Mouse (Mus musculus): ENCODE measurements at regions not wholly inside any gene's neighbourhood (a gene's known extent, or its start where the extent isn't known, plus 50 kb on each side); places are given as distances from the start of the nearest gene placed in this dataset.
A peak's percentile ranks its signal among the peaks of the same experiment; 100 is the strongest.

GRCm38 (mm10) chr2:46371755-46372154 lies 1254.6 kb upstream of the Zeb2 start:
- intact Hi-C loops (cut with DNase I): no loop called here
- DNase-seq (ENCODE audit: low spot score in 2 of 2): no peak

GRCm38 (mm10) chr2:46370949-46371348 lies 1253.8 kb upstream of the Zeb2 start:
- DNase-seq (ENCODE audit: low spot score in 2 of 2): no peak
- intact Hi-C loops (cut with DNase I): no loop called here

DNA sequence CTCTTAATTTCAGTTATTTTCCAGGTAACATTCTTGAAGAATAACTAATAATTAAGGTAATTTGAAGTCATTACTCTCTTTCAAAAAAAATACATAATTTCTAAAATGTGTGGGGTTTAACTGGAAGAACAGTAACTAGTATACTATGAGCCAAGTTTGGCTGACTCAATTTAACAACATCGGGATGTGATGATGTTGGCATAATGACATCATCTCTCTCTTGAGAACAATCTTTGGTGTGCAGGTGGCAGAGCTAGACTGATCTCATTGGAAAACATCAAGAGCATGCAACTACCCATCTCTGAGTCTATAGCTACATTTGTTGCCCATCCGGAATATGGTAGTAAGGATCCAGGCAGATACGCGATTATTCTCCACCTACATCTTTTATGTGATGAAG lies 1251.7 kb upstream of the Zeb2 start:
- no peak for DNase-seq (ENCODE audit: low spot score in 2 of 2)
- intact Hi-C loops (cut with DNase I): no loop called here

- DNase-seq (ENCODE audit: low spot score in 2 of 2): no peak
- intact Hi-C loops (cut with DNase I): no loop called here
Measured at GRCm38 (mm10) chr2:46366135-46366485, 1248.9 kb upstream of the Zeb2 start.

GRCm38 (mm10) chr2:46365428-46366134 lies 1248.4 kb upstream of the Zeb2 start:
- no peak for DNase-seq (ENCODE audit: low spot score in 2 of 2)
- intact Hi-C loops (cut with DNase I): no loop called here

DNA sequence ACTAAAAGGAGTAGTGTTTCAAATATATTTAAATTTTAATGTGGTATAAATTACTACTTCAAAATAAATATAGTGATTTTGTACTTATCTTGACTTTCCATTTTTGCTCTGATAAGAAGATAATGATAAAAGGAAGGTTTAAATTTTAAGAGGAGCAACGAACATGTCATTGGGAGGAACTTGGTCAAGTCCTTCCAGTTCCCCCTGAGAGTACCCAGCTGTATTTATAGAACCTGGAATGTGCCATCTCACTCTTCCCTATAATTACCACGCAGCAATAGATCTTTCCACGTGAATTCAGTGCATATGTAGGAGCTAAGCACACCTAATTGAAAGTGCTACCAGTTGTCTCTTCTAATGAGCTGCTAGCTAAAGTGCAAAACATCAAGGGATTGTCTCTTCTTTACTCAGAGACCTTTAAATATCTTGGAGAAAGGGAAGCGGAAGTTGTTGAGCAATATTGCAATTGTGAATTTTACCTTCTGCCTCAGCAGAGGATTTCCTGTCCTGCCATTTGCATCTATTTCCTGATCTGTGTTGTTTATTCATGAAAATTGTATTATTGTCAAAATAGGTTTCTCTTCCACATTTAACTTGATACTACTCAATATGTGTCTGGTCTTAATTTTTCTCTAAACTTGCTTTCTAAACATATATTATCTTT lies 1243.0 kb upstream of the Zeb2 start:
- intact Hi-C loops (cut with DNase I): no loop called here
- no peak for DNase-seq (ENCODE audit: low spot score in 2 of 2)

DNA sequence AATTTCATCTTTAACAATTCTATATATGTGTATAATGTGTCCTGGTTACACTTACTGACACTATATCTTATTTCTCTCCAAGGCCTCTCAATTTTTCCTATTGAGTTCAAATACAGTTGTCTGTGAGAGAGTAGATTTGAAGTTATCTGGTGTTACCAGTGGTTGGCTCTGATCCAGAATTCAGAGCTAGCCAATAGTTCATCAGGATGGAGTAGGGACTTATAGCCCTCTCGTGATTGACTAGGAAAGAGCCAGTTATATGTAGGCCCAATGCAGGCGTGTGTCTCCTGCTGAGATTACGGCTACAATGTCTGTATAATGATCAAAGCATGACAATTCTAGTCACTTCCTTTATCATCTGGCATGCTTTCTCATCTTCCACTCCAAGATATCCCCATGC lies 1241.0 kb upstream of the Zeb2 start:
- intact Hi-C loops (cut with DNase I): no loop called here
- no peak for DNase-seq (ENCODE audit: low spot score in 2 of 2)

DNA sequence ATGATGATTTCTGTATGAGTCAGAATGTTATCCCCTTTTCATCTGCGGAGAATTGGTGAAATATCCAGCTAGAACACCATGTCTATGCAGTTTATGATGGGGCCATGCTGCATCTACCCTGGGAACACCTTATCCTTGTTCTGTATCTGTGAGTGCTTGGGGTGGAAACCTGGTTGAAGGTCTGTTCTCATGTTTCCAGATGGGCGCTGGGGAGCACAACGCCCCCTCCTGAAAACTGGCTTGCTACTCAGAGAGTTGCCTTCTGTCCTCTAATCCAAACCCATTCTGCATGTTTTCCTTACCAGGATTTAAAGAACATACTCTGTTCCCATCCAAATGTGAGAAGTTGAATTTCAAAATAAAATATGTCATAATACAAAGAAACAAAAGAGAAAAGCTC lies 1239.5 kb upstream of the Zeb2 start:
- peak in 1 of 2 experiments; percentile 3 for DNase-seq (ENCODE audit: low spot score in 2 of 2)
- intact Hi-C loops (cut with DNase I): no loop called here

DNA sequence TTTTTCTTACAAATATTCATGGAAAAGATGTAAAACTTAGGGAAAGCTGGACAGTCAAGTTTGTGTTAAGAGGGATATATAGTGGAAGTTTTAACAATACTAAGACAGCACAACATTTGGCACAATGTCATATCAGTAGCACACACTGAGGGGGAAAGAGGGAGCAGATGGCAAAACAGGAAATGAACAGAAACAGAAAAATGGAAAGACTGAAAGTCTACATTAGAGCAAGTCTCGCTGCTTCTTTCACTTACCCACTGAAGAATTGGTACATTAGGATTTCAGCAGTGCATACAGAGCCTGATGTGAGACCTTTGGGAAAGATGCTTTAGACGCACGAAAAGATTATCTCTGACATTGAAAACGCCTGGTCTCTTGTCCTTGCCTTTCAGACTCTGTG lies 1223.5 kb upstream of the Zeb2 start:
- intact Hi-C loops (cut with DNase I): no loop called here
- no peak for DNase-seq (ENCODE audit: low spot score in 2 of 2)

DNA sequence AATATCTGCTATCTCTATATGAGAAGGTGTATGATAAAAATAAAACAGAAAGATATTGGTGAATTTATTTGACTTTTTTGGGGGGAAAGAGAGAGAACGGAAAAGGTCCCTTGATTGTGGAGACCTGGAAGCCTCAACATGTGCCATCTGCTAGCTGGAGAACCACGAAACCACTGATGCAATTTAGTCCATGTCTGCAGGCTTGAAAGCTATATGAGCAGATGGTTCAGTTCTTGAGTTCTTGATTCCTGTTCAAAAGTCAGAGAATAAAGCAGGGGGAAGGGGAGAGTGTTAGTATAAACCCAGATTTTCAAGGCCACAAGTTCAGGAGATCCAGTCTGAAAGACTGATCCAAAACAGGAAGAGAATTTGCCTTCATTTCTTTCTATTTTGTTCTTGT lies 1199.5 kb upstream of the Zeb2 start:
- intact Hi-C loops (cut with DNase I): no loop called here
- no peak for DNase-seq (ENCODE audit: low spot score in 2 of 2)

DNA sequence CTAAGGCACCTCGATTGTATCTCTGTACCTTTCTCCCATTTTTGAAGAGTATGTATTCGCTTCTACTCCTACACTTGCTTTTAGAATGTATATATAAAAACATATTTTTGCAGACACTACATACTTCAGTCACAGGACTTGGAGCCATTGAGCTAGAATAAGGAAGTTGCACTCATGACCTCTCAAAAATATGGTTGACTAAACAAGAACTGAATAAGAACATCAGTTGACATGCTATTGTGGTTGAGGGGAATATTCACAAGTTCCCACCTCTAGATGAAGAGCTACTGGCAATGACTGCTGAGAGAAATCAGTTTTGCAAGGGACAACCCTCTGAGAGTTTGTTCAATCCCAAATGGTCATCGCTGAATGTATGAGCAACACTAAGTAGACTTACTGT lies 1198.0 kb upstream of the Zeb2 start:
- no peak for DNase-seq (ENCODE audit: low spot score in 2 of 2)
- intact Hi-C loops (cut with DNase I): no loop called here

- intact Hi-C loops (cut with DNase I): no loop called here
Measured at GRCm38 (mm10) chr2:46307582-46308153, 1190.5 kb upstream of the Zeb2 start.

DNA sequence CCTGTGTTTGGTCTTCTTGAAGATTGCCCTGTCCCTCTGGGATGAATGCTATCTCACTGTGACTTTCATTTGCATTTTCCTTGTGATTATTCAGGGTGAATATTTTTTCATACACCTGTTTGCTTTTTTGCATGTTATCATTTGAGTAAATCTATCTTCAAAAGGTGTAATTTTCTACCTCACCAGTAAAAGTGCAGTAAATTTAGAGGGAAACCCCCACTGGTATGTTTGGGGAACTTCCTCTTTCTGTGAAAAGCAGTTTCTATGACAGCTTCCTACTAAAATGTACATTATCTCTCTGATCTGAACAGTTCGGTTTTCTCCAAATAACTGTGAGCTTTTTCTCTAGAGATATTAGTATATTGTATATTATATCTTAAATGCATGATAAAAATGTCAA lies 1185.4 kb upstream of the Zeb2 start:
- no peak for DNase-seq (ENCODE audit: low spot score in 2 of 2)
- intact Hi-C loops (cut with DNase I): no loop called here

More at GRCm38 (mm10) chr2:46307582-46308153, 1190.5 kb upstream of the Zeb2 start:
- DNase-seq (ENCODE audit: low spot score in 2 of 2): no peak

GRCm38 (mm10) chr2:46297274-46297843 lies 1180.2 kb upstream of the Zeb2 start:
- intact Hi-C loops (cut with DNase I): no loop called here
- no peak for DNase-seq (ENCODE audit: low spot score in 2 of 2)

- intact Hi-C loops (cut with DNase I): no loop called here
- DNase-seq (ENCODE audit: low spot score in 2 of 2): peak; percentile 12 to 16
Measured at GRCm38 (mm10) chr2:46283929-46284598, 1166.9 kb upstream of the Zeb2 start.

GRCm38 (mm10) chr2:46280822-46281221 lies 1163.6 kb upstream of the Zeb2 start:
- DNase-seq (ENCODE audit: low spot score in 2 of 2): no peak
- intact Hi-C loops (cut with DNase I): no loop called here

DNA sequence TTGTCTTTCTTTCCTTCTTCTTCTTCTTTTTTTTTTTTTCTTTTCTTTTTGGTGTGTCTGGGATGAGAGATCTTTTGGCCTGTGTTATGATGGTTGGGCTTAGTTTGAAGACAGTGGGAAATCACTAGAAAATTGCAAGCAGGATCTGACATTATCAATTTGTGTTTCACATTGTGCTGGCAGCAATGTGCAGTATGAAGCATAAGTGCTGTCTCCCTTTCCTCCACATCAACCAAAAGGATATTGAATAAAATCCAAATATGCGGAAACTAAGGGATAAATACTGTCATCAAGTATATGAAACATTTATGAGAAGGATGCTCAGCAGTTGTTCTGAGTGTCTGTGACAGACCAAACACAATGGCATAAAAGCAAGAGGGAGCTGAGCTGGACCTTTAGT lies 1144.4 kb upstream of the Zeb2 start:
- DNase-seq (ENCODE audit: low spot score in 2 of 2): no peak
- intact Hi-C loops (cut with DNase I): no loop called here

DNA sequence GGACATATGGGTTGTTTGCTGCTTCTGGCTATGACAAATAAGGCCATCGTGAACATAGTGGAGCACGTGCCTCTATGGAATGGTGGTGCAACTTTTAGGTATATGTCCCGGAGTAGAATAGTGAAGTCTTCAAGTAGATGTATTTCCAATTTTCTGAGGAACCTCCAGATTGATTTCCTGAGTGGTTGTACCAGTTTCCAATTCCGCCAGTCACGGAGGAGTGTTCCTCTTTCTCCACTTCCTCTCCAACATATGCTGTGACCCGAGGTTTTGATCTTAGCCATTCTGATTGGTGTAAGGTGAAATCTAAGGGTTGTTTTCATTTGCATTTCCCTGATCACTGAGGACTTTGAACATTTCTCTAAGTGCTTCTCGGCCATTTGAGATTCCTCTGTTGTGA lies 1134.4 kb upstream of the Zeb2 start:
- intact Hi-C loops (cut with DNase I): no loop called here
- DNase-seq (ENCODE audit: low spot score in 2 of 2): no peak

DNA sequence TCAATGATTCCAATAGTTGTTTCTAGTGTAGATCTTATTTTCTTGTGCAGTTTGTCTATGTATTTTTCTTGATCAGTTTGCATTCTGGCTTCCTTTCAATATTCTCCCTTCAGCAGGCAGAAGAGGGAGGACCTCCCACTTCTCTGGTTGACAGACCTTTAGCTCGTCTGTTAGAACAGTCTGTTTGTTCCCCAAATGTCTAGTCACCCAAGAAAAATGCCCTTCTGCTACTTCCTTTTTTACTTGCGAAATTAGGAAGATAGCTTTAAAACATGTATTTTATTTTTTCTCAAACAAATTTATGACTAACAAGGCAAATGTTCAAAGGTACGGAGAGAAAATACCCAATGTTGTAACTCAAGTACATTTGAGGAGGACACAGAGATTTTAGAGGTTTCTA lies 1128.5 kb upstream of the Zeb2 start:
- intact Hi-C loops (cut with DNase I): no loop called here

GRCm38 (mm10) chr2:46244697-46245096 lies 1127.5 kb upstream of the Zeb2 start:
- intact Hi-C loops (cut with DNase I): no loop called here
- DNase-seq (ENCODE audit: low spot score in 2 of 2): no peak

More for the DNA sequence above, 1128.5 kb upstream of the Zeb2 start:
- DNase-seq (ENCODE audit: low spot score in 2 of 2): no peak

Data from left cerebral cortex, postnatal 14 days (tissue).